Mouse (Mus musculus): ENCODE data around the gene AC124108.1. TPM values are rescaled to one million over a fixed set of nuclear protein-coding genes. Genes with fewer than 3 reads are reported as not detected.

AC124108.1 gene
- total and polyA plus RNA-seq, 2 experiments, result not detected

- WGBS, result 72% methylated on average over 7 of the region's 7 CpGs
These were observed 5.1 kb downstream of the AC124108.1 start for GRCm38 (mm10) chr1:132196337-132196736.

GRCm38 (mm10) chr1:132197666-132198065, 6.4 kb downstream of the AC124108.1 start:
- WGBS, result 32% methylated on average over 9 of the region's 9 CpGs
- TF ChIP-seq CTCF (IDR thresholded peaks at IDR 0.05; ENCODE audit: low read depth, low read length) (no peak), POLR2A (IDR thresholded peaks at IDR 0.05; ENCODE audit: extremely low read depth, insufficient read depth, low read length) (no peak)
- DNase-seq (ENCODE audit: extremely low read depth, low read depth, low spot score), result no peak
- Histone ChIP-seq H3K79me2 (ENCODE audit: control insufficient read depth, insufficient read depth, low read length) (no peaks in the 10 kb centered on the region), H3K27ac (replicated peaks; ENCODE audit: insufficient read depth, low read depth, low read length) (no peak overlapping the region), H3K4me1 (ENCODE audit: control insufficient read depth, insufficient read depth, low read length) (no peaks in the 10 kb centered on the region), H3K27me3 (ENCODE audit: control insufficient read depth, insufficient read depth, low read length) (no peaks in the 10 kb centered on the region), H3K36me3 (ENCODE audit: control insufficient read depth, insufficient read depth, low read length) (no peaks in the 10 kb centered on the region), H3K4me3 (ENCODE audit: insufficient read depth, low read depth, low read length) (no peak overlapping the region), H3K9ac (ENCODE audit: low read depth, low read length) (no peak overlapping the region)

More at GRCm38 (mm10) chr1:132196337-132196736, 5.1 kb downstream of the AC124108.1 start:
- DNase-seq (ENCODE audit: extremely low read depth, low read depth, low spot score), result no peak
- no peaks in the 10 kb centered on the region for H3K79me2 ChIP-seq (ENCODE audit: control insufficient read depth, insufficient read depth, low read length)
- no peaks in the 10 kb centered on the region for H3K4me1 ChIP-seq (ENCODE audit: control insufficient read depth, insufficient read depth, low read length)
- H3K4me3 ChIP-seq (ENCODE audit: insufficient read depth, low read depth, low read length), result no peak overlapping the region
- no peak overlapping the region for H3K27ac ChIP-seq (replicated peaks; ENCODE audit: insufficient read depth, low read depth, low read length)
- H3K36me3 ChIP-seq (ENCODE audit: control insufficient read depth, insufficient read depth, low read length), result no peaks in the 10 kb centered on the region
- H3K9ac ChIP-seq (ENCODE audit: low read depth, low read length), result no peak overlapping the region
- no peak for TF ChIP-seq POLR2A (IDR thresholded peaks at IDR 0.05; ENCODE audit: extremely low read depth, insufficient read depth, low read length)
- no peak for TF ChIP-seq CTCF (IDR thresholded peaks at IDR 0.05; ENCODE audit: low read depth, low read length)
- peaks cover 9% of the 10 kb centered on the region; the same call in 1 of the 2 replicates for H3K27me3 ChIP-seq (ENCODE audit: control insufficient read depth, insufficient read depth, low read length)

GRCm38 (mm10) chr1:132198401-132199071, 7.3 kb downstream of the AC124108.1 start:
- Histone ChIP-seq H3K79me2 (ENCODE audit: control insufficient read depth, insufficient read depth, low read length) (no peaks in the 10 kb centered on the region), H3K27me3 (ENCODE audit: control insufficient read depth, insufficient read depth, low read length) (no peaks in the 10 kb centered on the region), H3K27ac (replicated peaks; ENCODE audit: insufficient read depth, low read depth, low read length) (no peak overlapping the region), H3K4me3 (ENCODE audit: insufficient read depth, low read depth, low read length) (no peak overlapping the region), H3K36me3 (ENCODE audit: control insufficient read depth, insufficient read depth, low read length) (no peaks in the 10 kb centered on the region), H3K9ac (ENCODE audit: low read depth, low read length) (no peak overlapping the region), H3K4me1 (ENCODE audit: control insufficient read depth, insufficient read depth, low read length) (no peaks in the 10 kb centered on the region)
- WGBS, result 87% methylated on average over 16 of the region's 16 CpGs
- no peak for DNase-seq (ENCODE audit: extremely low read depth, low read depth, low spot score)
- TF ChIP-seq CTCF (IDR thresholded peaks at IDR 0.05; ENCODE audit: low read depth, low read length), result no peak

GRCm38 (mm10) chr1:132199244-132199643, 8.0 kb downstream of the AC124108.1 start:
- Histone ChIP-seq H3K36me3 (ENCODE audit: control insufficient read depth, insufficient read depth, low read length) (no peaks in the 10 kb centered on the region), H3K79me2 (ENCODE audit: control insufficient read depth, insufficient read depth, low read length) (no peaks in the 10 kb centered on the region), H3K27me3 (ENCODE audit: control insufficient read depth, insufficient read depth, low read length) (no peaks in the 10 kb centered on the region), H3K27ac (replicated peaks; ENCODE audit: insufficient read depth, low read depth, low read length) (no peak overlapping the region), H3K9ac (ENCODE audit: low read depth, low read length) (no peak overlapping the region), H3K4me3 (ENCODE audit: insufficient read depth, low read depth, low read length) (no peak overlapping the region), H3K4me1 (ENCODE audit: control insufficient read depth, insufficient read depth, low read length) (no peaks in the 10 kb centered on the region)
- 79% methylated on average over 6 of the region's 6 CpGs for WGBS
- TF ChIP-seq POLR2A (IDR thresholded peaks at IDR 0.05; ENCODE audit: extremely low read depth, insufficient read depth, low read length) (no peak), CTCF (IDR thresholded peaks at IDR 0.05; ENCODE audit: low read depth, low read length) (no peak)
- DNase-seq (ENCODE audit: extremely low read depth, low read depth, low spot score), result no peak

- TF ChIP-seq CTCF (IDR thresholded peaks at IDR 0.05; ENCODE audit: low read depth, low read length) (no peak), POLR2A (IDR thresholded peaks at IDR 0.05; ENCODE audit: extremely low read depth, insufficient read depth, low read length) (no peak)
- DNase-seq (ENCODE audit: extremely low read depth, low read depth, low spot score), result no peak
- Histone ChIP-seq H3K27me3 (ENCODE audit: control insufficient read depth, insufficient read depth, low read length) (no peaks in the 10 kb centered on the region), H3K4me1 (ENCODE audit: control insufficient read depth, insufficient read depth, low read length) (no peaks in the 10 kb centered on the region), H3K79me2 (ENCODE audit: control insufficient read depth, insufficient read depth, low read length) (no peaks in the 10 kb centered on the region), H3K9ac (ENCODE audit: low read depth, low read length) (no peak overlapping the region), H3K36me3 (ENCODE audit: control insufficient read depth, insufficient read depth, low read length) (no peaks in the 10 kb centered on the region), H3K4me3 (ENCODE audit: insufficient read depth, low read depth, low read length) (no peak overlapping the region), H3K27ac (replicated peaks; ENCODE audit: insufficient read depth, low read depth, low read length) (no peak overlapping the region)
- 24% methylated on average over 12 of the region's 12 CpGs for WGBS
These were observed 8.7 kb downstream of the AC124108.1 start for GRCm38 (mm10) chr1:132199934-132200333.

Measured in liver, adult 2 months (tissue).